Mouse (Mus musculus) G1E (cell line): ENCODE measurements around the gene Sult6b1. TPM values are rescaled to one million over a fixed set of nuclear protein-coding genes. Genes with fewer than 3 reads are reported as not detected.

Experiments
- ATAC-seq: 2 replicates; pipeline ENCODE4 v1.8.0; 2016; ENCODE audit warnings: mild to moderate bottlenecking; ENCODE audit not compliant: insufficient number of reproducible peaks, poor library complexity, low FRiP score, severe bottlenecking; ENCODE audit errors: extremely low read depth
- DNase-seq: peaks from one replicate; pipeline ENCODE4 v3.0.0; 2012; ENCODE audit warnings: low spot score
- H3K27me3 ChIP-seq: 2 replicates; pipeline ENCODE4 v1.6.1; 2012; ENCODE audit warnings: mild to moderate bottlenecking, low read length, inconsistent platforms; ENCODE audit not compliant: insufficient read depth
- H3K36me3 ChIP-seq: replicated peaks from 2 replicates; pipeline ENCODE3; 2012; ENCODE audit warnings: mild to moderate bottlenecking, inconsistent platforms
- H3K4me1 ChIP-seq: 2 replicates; pipeline ENCODE4 v1.6.1; 2012; ENCODE audit warnings: low read depth, low read length, inconsistent platforms, mixed read lengths; ENCODE audit not compliant: insufficient read depth
- H3K4me3 ChIP-seq: 2 replicates; pipeline ENCODE4 v1.5.1; 2012; ENCODE audit warnings: low read depth, mild to moderate bottlenecking, inconsistent platforms, low read length, moderate library complexity, mixed read lengths
- H3K9me3 ChIP-seq: replicated peaks from 2 replicates; pipeline ENCODE4 v1.6.1; 2012; ENCODE audit warnings: inconsistent platforms
- CTCF ChIP-seq: IDR thresholded peaks from 2 replicates; pipeline ENCODE4 v1.5.1; 2012; ENCODE audit warnings: low read depth, low read length, inconsistent platforms, mixed read lengths
- GATA1 ChIP-seq: IDR thresholded peaks from 2 replicates; pipeline ENCODE4 v1.6.1; 2012; ENCODE audit warnings: borderline replicate concordance, low read length, inconsistent platforms, mixed read lengths
- GATA2 ChIP-seq: IDR thresholded peaks from 2 replicates; pipeline ENCODE4 v1.6.1; 2012; ENCODE audit warnings: low read depth, low read length, inconsistent platforms, borderline replicate concordance
- POLR2AphosphoS5 ChIP-seq: IDR thresholded peaks from 2 replicates; pipeline ENCODE4 v1.6.1; 2012; ENCODE audit warnings: low read depth, low read length, inconsistent platforms; ENCODE audit not compliant: insufficient replicate concordance
- TAL1 ChIP-seq: conservative IDR thresholded peaks from 2 replicates; pipeline ENCODE4 v1.6.1; 2012; ENCODE audit warnings: low read depth, low read length, inconsistent platforms, mixed read lengths
- polyA plus RNA-seq: library from polyadenylated mRNA; stranded (reverse); fragments of >175 nt; gene quantifications from 2 replicates; pipeline ENCODE4 v1.2.3, GENCODE M21; 2012
- total RNA-seq, 2 experiments: library from RNA; stranded (forward) in 1 of 2; stranded (reverse) in 1 of 2; fragments of 200-1000 nt in 1 of 2; fragments of >200 nt in 1 of 2; fragmentation: Nextera tagmentation in 1 of 2; gene quantifications; 2 replicates each; pipeline ENCODE4 v1.2.3; 2014 to 2017

The Sult6b1 gene
- total RNA-seq (2014; fragmentation: Nextera tagmentation) (not detected in 2 replicates), total RNA-seq (2017) (0.33 and 0.58 TPM in 2 replicates), polyA plus RNA-seq (not detected in 2 replicates)

DNA sequence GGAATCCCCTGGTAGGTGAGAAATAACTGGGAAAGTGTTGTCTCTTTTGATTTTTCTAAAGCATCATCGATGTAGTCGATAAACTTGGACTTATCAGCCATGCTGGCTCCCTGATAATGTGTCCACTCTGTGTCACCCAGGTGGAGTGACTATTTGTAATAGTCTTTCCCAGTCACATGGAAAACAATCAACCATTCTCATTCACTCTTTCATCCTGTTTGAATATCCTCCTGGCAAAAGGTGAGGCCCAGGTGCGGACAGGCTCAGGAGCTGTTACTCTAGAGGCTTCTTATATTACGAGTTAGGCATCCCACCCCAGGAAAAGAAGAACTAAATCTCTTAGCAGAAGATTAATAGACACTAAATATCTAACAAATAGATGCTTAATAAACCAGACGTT, at the start of gene Sult6b1:
Sult6b1 (minus strand) TSS at position 101 of the 400 bp plus-strand sequence.
- Histone ChIP-seq H3K4me1 (peaks cover 4% of the 10 kb centered on the region; the same call in 1 of the 2 replicates), H3K36me3 (no peaks in the 10 kb centered on the region), H3K27me3 (peaks cover 14% of the 10 kb centered on the region; the same call in 1 of the 2 replicates), H3K9me3 (no peaks in the 10 kb centered on the region), H3K4me3 (no peak within 1 kb of the TSS)
- TF ChIP-seq TAL1 (no peak), POLR2AphosphoS5 (no peak), GATA1 (no peak), GATA2 (no peak), CTCF (no peak)
- ATAC-seq, result no peak
- DNase-seq, result no peak

DNA sequence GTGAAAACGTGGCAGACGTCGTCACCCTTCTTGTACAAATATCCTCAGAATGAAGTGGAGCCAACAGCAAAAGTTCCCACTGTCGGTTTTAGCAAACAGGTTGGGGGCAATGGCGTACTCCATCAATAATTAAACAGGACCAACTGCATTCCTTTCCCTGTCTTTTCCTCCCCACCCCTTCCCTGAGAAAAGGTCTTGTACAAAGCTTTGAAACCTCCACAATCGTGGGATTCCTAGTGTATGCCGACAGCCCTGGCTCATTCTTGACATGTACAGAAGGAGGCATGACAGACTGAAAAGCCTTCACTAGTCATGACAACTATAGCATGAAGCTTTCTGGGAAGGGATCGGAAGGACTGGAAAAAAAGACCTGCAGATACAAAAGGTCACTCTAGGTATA, 46.4 kb upstream of the Sult6b1 start:
- H3K4me1 ChIP-seq, result no peaks in the 10 kb centered on the region
- no peak overlapping the region for H3K4me3 ChIP-seq
- no peak for ATAC-seq
- no peaks in the 10 kb centered on the region for H3K9me3 ChIP-seq
- TF ChIP-seq TAL1 (no peak), CTCF (no peak), GATA2 (no peak), POLR2AphosphoS5 (no peak), GATA1 (no peak)
- H3K27me3 ChIP-seq, result no peaks in the 10 kb centered on the region
- peaks cover 4% of the 10 kb centered on the region for H3K36me3 ChIP-seq
- no peak for DNase-seq

DNA sequence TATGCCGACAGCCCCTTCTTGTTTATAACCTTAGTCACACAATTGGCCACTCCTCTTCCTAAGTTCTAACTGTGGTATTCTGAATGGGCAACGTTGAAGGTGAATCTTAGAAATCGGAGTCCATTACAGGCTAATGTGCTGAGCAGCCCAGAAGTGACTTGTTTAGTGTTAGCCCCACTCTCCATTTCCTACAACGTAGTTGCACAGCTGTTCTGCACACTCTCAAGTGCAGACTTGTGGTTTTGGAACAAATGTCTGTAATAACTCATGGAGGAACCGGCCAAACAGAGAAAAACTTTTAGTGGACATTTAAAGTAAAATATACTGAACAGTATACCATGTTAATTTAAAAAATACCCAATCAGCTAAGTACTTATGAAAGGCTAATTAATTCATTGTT, 45.3 kb upstream of the Sult6b1 start:
- H3K4me3 ChIP-seq, result no peak overlapping the region
- H3K9me3 ChIP-seq, result no peaks in the 10 kb centered on the region
- DNase-seq (no peak), ATAC-seq (no peak)
- TF ChIP-seq GATA2, result no peak
- TF ChIP-seq TAL1, result no peak
- no peak for TF ChIP-seq POLR2AphosphoS5
- no peak for TF ChIP-seq GATA1
- no peaks in the 10 kb centered on the region for H3K27me3 ChIP-seq
- no peaks in the 10 kb centered on the region for H3K4me1 ChIP-seq
- H3K36me3 ChIP-seq, result peaks cover 11% of the 10 kb centered on the region

DNA sequence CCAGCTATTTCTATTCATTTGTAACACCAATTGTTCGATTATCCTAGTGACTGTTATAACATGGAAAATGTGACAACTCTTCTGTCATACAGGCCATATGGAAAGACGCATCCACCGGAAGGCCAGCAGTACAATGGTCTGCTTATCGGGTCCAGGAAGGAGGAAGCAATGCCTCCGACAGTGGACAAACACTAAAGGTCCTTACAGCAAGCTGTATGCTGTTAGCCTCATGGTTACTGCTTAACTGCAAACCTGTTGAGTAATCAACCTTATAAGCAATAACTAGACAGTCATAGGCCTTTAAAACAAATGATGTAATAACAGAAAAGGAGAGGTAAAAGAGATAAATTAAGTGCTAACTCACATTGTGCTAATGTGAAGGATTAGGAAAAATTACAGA, 44.4 kb upstream of the Sult6b1 start:
- ATAC-seq (no peak), DNase-seq (no peak)
- Histone ChIP-seq H3K4me3 (no peak overlapping the region), H3K9me3 (no peaks in the 10 kb centered on the region), H3K27me3 (no peaks in the 10 kb centered on the region), H3K4me1 (no peaks in the 10 kb centered on the region), H3K36me3 (peaks cover 19% of the 10 kb centered on the region)
- TF ChIP-seq GATA2 (no peak), GATA1 (no peak), TAL1 (no peak), POLR2AphosphoS5 (no peak), CTCF (no peak)

DNA sequence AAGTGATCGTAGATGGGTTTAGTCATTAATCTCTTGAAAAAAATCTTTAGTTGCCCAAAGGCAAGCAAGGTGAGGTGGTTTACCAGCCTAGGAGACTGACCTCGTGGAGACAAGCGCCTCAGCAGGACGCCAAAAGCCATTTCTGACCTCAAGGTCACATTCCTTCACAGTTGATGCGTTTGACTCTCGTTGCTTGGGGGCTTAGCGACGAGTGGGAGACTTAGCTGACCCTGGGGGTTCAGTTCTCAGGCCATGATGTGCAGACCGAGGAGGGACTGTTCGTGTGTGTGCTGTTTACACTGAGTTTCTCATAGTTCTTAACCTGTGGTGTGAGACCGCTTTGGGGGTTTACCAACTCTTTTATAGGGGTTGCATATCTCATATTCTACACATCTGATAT, 35.8 kb upstream of the Sult6b1 start:
- H3K9me3 ChIP-seq, result no peaks in the 10 kb centered on the region
- H3K27me3 ChIP-seq, result no peaks in the 10 kb centered on the region
- DNase-seq (no peak), ATAC-seq (no peak)
- peaks cover 6% of the 10 kb centered on the region for H3K4me1 ChIP-seq
- no peak overlapping the region for H3K4me3 ChIP-seq
- TF ChIP-seq TAL1, result no peak
- TF ChIP-seq CTCF, result no peak
- TF ChIP-seq GATA2, result no peak
- no peak for TF ChIP-seq POLR2AphosphoS5
- no peak for TF ChIP-seq GATA1
- H3K36me3 ChIP-seq, result peaks cover 59% of the 10 kb centered on the region

DNA sequence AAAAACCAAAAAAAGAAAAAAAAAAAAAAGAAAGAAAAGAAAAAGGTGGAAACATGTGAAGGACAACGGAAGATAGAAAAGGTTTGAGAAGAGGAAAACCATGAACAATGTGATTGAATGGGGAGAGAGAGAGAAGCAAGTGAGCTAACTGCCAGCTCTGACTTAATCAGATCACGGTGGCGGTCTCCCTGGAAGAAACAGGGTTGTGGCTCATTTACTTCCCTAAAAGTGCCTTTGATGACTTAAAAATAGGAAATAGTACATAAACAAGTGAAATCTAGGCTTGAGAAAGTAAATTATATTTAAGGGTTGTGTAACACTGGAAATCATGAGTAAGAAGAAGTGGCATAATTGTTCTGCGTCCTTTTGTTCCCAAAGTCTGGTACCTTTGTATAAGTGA, 32.1 kb upstream of the Sult6b1 start:
- no peaks in the 10 kb centered on the region for H3K27me3 ChIP-seq
- TF ChIP-seq GATA1 (no peak), POLR2AphosphoS5 (no peak), TAL1 (no peak), GATA2 (no peak), CTCF (no peak)
- ATAC-seq, result no peak
- H3K36me3 ChIP-seq, result peaks cover 53% of the 10 kb centered on the region
- no peak overlapping the region for H3K4me3 ChIP-seq
- peaks cover 29% of the 10 kb centered on the region for H3K4me1 ChIP-seq
- H3K9me3 ChIP-seq, result no peaks in the 10 kb centered on the region
- DNase-seq, result no peak
